Mouse (Mus musculus) G1E (cell line): ENCODE measurements around the gene Enc1. TPM values are rescaled to one million over a fixed set of nuclear protein-coding genes. Genes with fewer than 3 reads are reported as not detected.

Experiments used
- ATAC-seq: 2 replicates; pipeline ENCODE4 v1.8.0; 2016; ENCODE audit warnings: mild to moderate bottlenecking; ENCODE audit not compliant: insufficient number of reproducible peaks, poor library complexity, low FRiP score, severe bottlenecking; ENCODE audit errors: extremely low read depth
- DNase-seq: peaks from one replicate; pipeline ENCODE4 v3.0.0; 2012; ENCODE audit warnings: low spot score
- H3K27me3 ChIP-seq: 2 replicates; pipeline ENCODE4 v1.6.1; 2012; ENCODE audit warnings: mild to moderate bottlenecking, low read length, inconsistent platforms; ENCODE audit not compliant: insufficient read depth
- H3K36me3 ChIP-seq: replicated peaks from 2 replicates; pipeline ENCODE3; 2012; ENCODE audit warnings: mild to moderate bottlenecking, inconsistent platforms
- H3K4me1 ChIP-seq: 2 replicates; pipeline ENCODE4 v1.6.1; 2012; ENCODE audit warnings: low read depth, low read length, inconsistent platforms, mixed read lengths; ENCODE audit not compliant: insufficient read depth
- H3K4me3 ChIP-seq: 2 replicates; pipeline ENCODE4 v1.5.1; 2012; ENCODE audit warnings: low read depth, mild to moderate bottlenecking, inconsistent platforms, low read length, moderate library complexity, mixed read lengths
- H3K9me3 ChIP-seq: replicated peaks from 2 replicates; pipeline ENCODE4 v1.6.1; 2012; ENCODE audit warnings: inconsistent platforms
- CTCF ChIP-seq: IDR thresholded peaks from 2 replicates; pipeline ENCODE4 v1.5.1; 2012; ENCODE audit warnings: low read depth, low read length, inconsistent platforms, mixed read lengths
- GATA1 ChIP-seq: IDR thresholded peaks from 2 replicates; pipeline ENCODE4 v1.6.1; 2012; ENCODE audit warnings: borderline replicate concordance, low read length, inconsistent platforms, mixed read lengths
- GATA2 ChIP-seq: IDR thresholded peaks from 2 replicates; pipeline ENCODE4 v1.6.1; 2012; ENCODE audit warnings: low read depth, low read length, inconsistent platforms, borderline replicate concordance
- POLR2AphosphoS5 ChIP-seq: IDR thresholded peaks from 2 replicates; pipeline ENCODE4 v1.6.1; 2012; ENCODE audit warnings: low read depth, low read length, inconsistent platforms; ENCODE audit not compliant: insufficient replicate concordance
- TAL1 ChIP-seq: conservative IDR thresholded peaks from 2 replicates; pipeline ENCODE4 v1.6.1; 2012; ENCODE audit warnings: low read depth, low read length, inconsistent platforms, mixed read lengths
- polyA plus RNA-seq: library from polyadenylated mRNA; stranded (reverse); fragments of >175 nt; gene quantifications from 2 replicates; pipeline ENCODE4 v1.2.3, GENCODE M21; 2012
- total RNA-seq, 2 experiments: library from RNA; stranded (forward) in 1 of 2; stranded (reverse) in 1 of 2; fragments of 200-1000 nt in 1 of 2; fragments of >200 nt in 1 of 2; fragmentation: Nextera tagmentation in 1 of 2; gene quantifications; 2 replicates each; pipeline ENCODE4 v1.2.3; 2014 to 2017

Gene Enc1
- total and polyA plus RNA-seq, 3 experiments, result 0.20 to 0.82 (median 0.38) TPM

GRCm38 (mm10) chr13:97297418-97298050, 56.6 kb downstream of the Enc1 start:
- TF ChIP-seq GATA1 (no peak), GATA2 (no peak), TAL1 (no peak), CTCF (no peak), POLR2AphosphoS5 (no peak)
- no peak for ATAC-seq
- H3K4me3 ChIP-seq, result no peak overlapping the region
- no peaks in the 10 kb centered on the region for H3K27me3 ChIP-seq
- DNase-seq, result no peak
- no peaks in the 10 kb centered on the region for H3K4me1 ChIP-seq
- no peaks in the 10 kb centered on the region for H3K9me3 ChIP-seq
- H3K36me3 ChIP-seq, result no peaks in the 10 kb centered on the region

GRCm38 (mm10) chr13:97298896-97299295, 58.0 kb downstream of the Enc1 start:
- Histone ChIP-seq H3K27me3 (no peaks in the 10 kb centered on the region; the same call in 1 of the 2 replicates), H3K4me1 (no peaks in the 10 kb centered on the region), H3K9me3 (no peaks in the 10 kb centered on the region), H3K36me3 (no peaks in the 10 kb centered on the region), H3K4me3 (no peak overlapping the region)
- ATAC-seq (no peak), DNase-seq (no peak)
- TF ChIP-seq GATA2 (no peak), GATA1 (no peak), POLR2AphosphoS5 (no peak)

DNA sequence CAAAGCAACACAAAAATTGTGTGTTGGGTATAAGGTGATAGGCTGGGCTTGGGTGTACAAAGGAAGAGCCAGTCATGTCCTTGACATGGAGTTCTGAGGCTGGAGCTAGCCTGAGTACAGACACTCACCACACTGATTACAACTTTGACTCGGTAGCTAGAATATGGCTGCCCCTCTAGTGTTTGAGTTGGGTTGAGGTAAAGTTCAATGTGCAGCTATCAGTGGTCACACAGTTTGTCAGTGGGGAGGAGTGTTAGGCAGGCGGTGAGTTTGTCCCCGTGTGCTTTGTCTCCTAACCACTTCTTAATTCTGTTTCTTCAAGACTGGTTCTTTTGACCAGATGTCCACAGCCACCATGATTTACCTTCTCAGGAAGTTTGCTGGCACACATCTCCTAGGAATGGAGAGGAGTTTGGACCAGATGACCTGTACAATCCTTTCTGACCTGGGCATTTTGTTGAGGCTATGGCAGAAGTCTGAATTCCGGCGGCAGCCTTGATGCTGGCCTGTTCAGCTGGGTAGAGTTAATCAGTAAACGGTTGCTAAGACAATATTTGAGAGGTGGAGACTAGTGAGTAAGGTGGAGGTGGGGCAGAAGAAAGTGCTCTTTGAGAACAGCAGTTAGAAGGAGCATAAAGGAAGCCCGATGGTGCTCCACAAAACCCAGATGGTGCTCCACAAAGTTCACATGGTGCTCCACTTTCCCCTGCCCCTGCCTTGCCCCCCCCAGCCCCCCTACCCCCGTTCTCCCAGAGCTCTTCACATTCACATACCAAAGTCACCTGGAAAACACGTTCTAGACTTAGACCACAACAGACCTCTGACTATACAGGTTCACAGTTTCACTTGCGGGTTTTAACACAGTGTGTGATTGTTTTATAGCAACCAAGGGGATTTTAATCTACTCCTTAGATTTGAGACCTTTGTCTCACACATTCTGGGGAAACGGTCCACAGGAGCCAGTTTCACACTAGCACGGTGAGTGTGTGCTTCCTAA, 59.3 kb downstream of the Enc1 start:
- no peak for ATAC-seq
- TF ChIP-seq GATA2 (no peak), CTCF (no peak), GATA1 (no peak), TAL1 (no peak), POLR2AphosphoS5 (no peak)
- no peak for DNase-seq

More for the DNA sequence above, 59.3 kb downstream of the Enc1 start:
- H3K27me3 ChIP-seq, result no peaks in the 10 kb centered on the region; the same call in 1 of the 2 replicates
- no peaks in the 10 kb centered on the region for H3K4me1 ChIP-seq
- no peak overlapping the region for H3K4me3 ChIP-seq
- H3K36me3 ChIP-seq, result no peaks in the 10 kb centered on the region
- no peaks in the 10 kb centered on the region for H3K9me3 ChIP-seq

Other genes starting within 250 kb of the Enc1 start
- gene 1700029F12Rik, start 206.7 kb upstream of the Enc1 start, total RNA-seq (2014; fragmentation: Nextera tagmentation), result not detected in 2 replicates
- not detected in 2 replicates for gene 1700029F12Rik, start 206.7 kb upstream of the Enc1 start, total RNA-seq (2017)
- not detected in 2 replicates for gene 1700029F12Rik, start 206.7 kb upstream of the Enc1 start, polyA plus RNA-seq
- not detected in 2 replicates for gene Fam169a, start 173.8 kb upstream of the Enc1 start, total RNA-seq (2014; fragmentation: Nextera tagmentation)
- 0.29 and 0.49 TPM in 2 replicates for gene Fam169a, start 173.8 kb upstream of the Enc1 start, total RNA-seq (2017)
- not detected in 2 replicates for gene Fam169a, start 173.8 kb upstream of the Enc1 start, polyA plus RNA-seq
- gene Gm6169, start 141.9 kb upstream of the Enc1 start, total RNA-seq (2014; fragmentation: Nextera tagmentation), result 1.4 and 3.0 TPM in 2 replicates
- gene Gm6169, start 141.9 kb upstream of the Enc1 start, total RNA-seq (2017), result 0.82 and 1.9 TPM in 2 replicates
- gene Gm6169, start 141.9 kb upstream of the Enc1 start, polyA plus RNA-seq, result 0.07 and 0.10 TPM in 2 replicates
- gene Gfm2, start 103.2 kb upstream of the Enc1 start, total RNA-seq (2014; fragmentation: Nextera tagmentation), result 55.8 and 62.5 TPM in 2 replicates
- 41.9 and 51.4 TPM in 2 replicates for gene Gfm2, start 103.2 kb upstream of the Enc1 start, total RNA-seq (2017)
- 16.6 and 28.4 TPM in 2 replicates for gene Gfm2, start 103.2 kb upstream of the Enc1 start, polyA plus RNA-seq
- 267 and 321 TPM in 2 replicates for gene Nsa2, start 103.2 kb upstream of the Enc1 start, total RNA-seq (2014; fragmentation: Nextera tagmentation)
- 209 and 229 TPM in 2 replicates for gene Nsa2, start 103.2 kb upstream of the Enc1 start, total RNA-seq (2017)
- gene Nsa2, start 103.2 kb upstream of the Enc1 start, polyA plus RNA-seq, result 24.3 and 24.6 TPM in 2 replicates
- 33.0 and 34.5 TPM in 2 replicates for gene Hexb, start 42.7 kb upstream of the Enc1 start, total RNA-seq (2014; fragmentation: Nextera tagmentation)
- 139 and 141 TPM in 2 replicates for gene Hexb, start 42.7 kb upstream of the Enc1 start, total RNA-seq (2017)
- gene Hexb, start 42.7 kb upstream of the Enc1 start, polyA plus RNA-seq, result 7.6 and 11.6 TPM in 2 replicates